Mouse (Mus musculus): ENCODE results near the gene Myo1b. TPM values are rescaled to one million over a fixed set of nuclear protein-coding genes. Genes with fewer than 3 reads are reported as not detected.
A peak's percentile ranks its signal among the peaks of the same experiment; 100 is the strongest.

Gene Myo1b
- total and polyA plus RNA-seq, 3 experiments = 0.07 TPM; not detected in 1

- H3K4me2 ChIP-seq (ENCODE audit: insufficient read depth, low read depth, poor library complexity, severe bottlenecking) = no peak overlapping the region
- H3K79me2 ChIP-seq (replicated peaks; ENCODE audit: control insufficient read depth, extremely low read depth, insufficient read depth, poor library complexity, severe bottlenecking) = no peaks in the 10 kb centered on the region
- dilution Hi-C loops (cut with MboI; ENCODE audit: extremely low pct_ligation_motif_present, extremely low pct_unique_long_range_greater_than_20kb, low sequenced_read_pairs) = no loop called here
- no peaks in the 10 kb centered on the region for H3K27me3 ChIP-seq (replicated peaks)
- no peak for DNase-seq (ENCODE audit: extremely low read depth)
- 0 out of 4 replicates have a peak, but pooled peaks cover 0 to 4% of the 10 kb centered on the region in 2 experiments for H3K4me1 ChIP-seq (ENCODE audit: control insufficient read depth in 1 of 2, insufficient read depth in 2 of 2)
- no peaks in the 10 kb centered on the region for H3K36me3 ChIP-seq (replicated peaks in 1 of 2; ENCODE audit: control insufficient read depth in 1 of 2, insufficient read depth in 1 of 2, low read length in 1 of 2)
- H3K9me3 ChIP-seq (replicated peaks; ENCODE audit: low read length) = no peaks in the 10 kb centered on the region
- no peak overlapping the region for H3K9ac ChIP-seq (ENCODE audit: insufficient read depth, low read depth)
- TF ChIP-seq USF2 (conservative IDR thresholded peaks at IDR 0.05; ENCODE audit: low read depth, low read length) (no peak), POLR2AphosphoS2 (IDR thresholded peaks at IDR 0.05; ENCODE audit: low read depth, low read length) (no peak), USF1 (IDR thresholded peaks at IDR 0.05; ENCODE audit: low read depth, low read length) (no peak), HCFC1 (IDR thresholded peaks at IDR 0.05; ENCODE audit: low read depth, low read length) (no peak), GABPA (IDR thresholded peaks at IDR 0.05; ENCODE audit: insufficient replicate concordance, low read depth, low read length) (no peak), MEF2A (IDR thresholded peaks at IDR 0.05; ENCODE audit: borderline replicate concordance, low read depth, low read length) (no peak), KAT2A (IDR thresholded peaks at IDR 0.05; ENCODE audit: insufficient replicate concordance, low read length) (no peak), JUN (IDR thresholded peaks at IDR 0.05; ENCODE audit: insufficient read depth, low read depth, low read length) (no peak)
- no peak overlapping the region for H3K27ac ChIP-seq (ENCODE audit: insufficient read depth, low read depth)
- no peak overlapping the region for H3K4me3 ChIP-seq (replicated peaks in 1 of 3; ENCODE audit: low read depth in 2 of 3, low read length in 2 of 3, poor library complexity in 1 of 3)
- in situ Hi-C loops (cut with MboI; ENCODE audit: low pct_ligation_motif_present, low pct_unique_long_range_greater_than_20kb, low sequenced_read_pairs) = no loop called here
These were observed 32.7 kb downstream of the Myo1b start for GRCm38 (mm10) chr1:51883211-51883610.

GRCm38 (mm10) chr1:51882752-51883151 lies 33.1 kb downstream of the Myo1b start:
- Histone ChIP-seq H3K79me2 (replicated peaks; ENCODE audit: control insufficient read depth, extremely low read depth, insufficient read depth, poor library complexity, severe bottlenecking) (no peaks in the 10 kb centered on the region), H3K9me3 (replicated peaks; ENCODE audit: low read length) (no peaks in the 10 kb centered on the region), H3K27ac (ENCODE audit: insufficient read depth, low read depth) (no peak overlapping the region), H3K4me3 (replicated peaks in 1 of 3; ENCODE audit: low read depth in 2 of 3, low read length in 2 of 3, poor library complexity in 1 of 3) (no peak overlapping the region), H3K36me3 (replicated peaks in 1 of 2; ENCODE audit: control insufficient read depth in 1 of 2, insufficient read depth in 1 of 2, low read length in 1 of 2) (no peaks in the 10 kb centered on the region), H3K4me2 (ENCODE audit: insufficient read depth, low read depth, poor library complexity, severe bottlenecking) (no peak overlapping the region), H3K4me1 (ENCODE audit: control insufficient read depth in 1 of 2, insufficient read depth in 2 of 2) (0 out of 4 replicates have a peak, but pooled peaks cover 0 to 4% of the 10 kb centered on the region in 2 experiments), H3K27me3 (replicated peaks) (no peaks in the 10 kb centered on the region), H3K9ac (ENCODE audit: insufficient read depth, low read depth) (no peak overlapping the region)
- in situ Hi-C loops (cut with MboI; ENCODE audit: low pct_ligation_motif_present, low pct_unique_long_range_greater_than_20kb, low sequenced_read_pairs) = no loop called here
- DNase-seq (ENCODE audit: extremely low read depth) = no peak
- 0 out of 2 replicates have a peak, but pooled peaks have one; percentile 9 for TF ChIP-seq EP300 (IDR thresholded peaks at IDR 0.05; ENCODE audit: low read length)
- no peak for TF ChIP-seq ZKSCAN1 (IDR thresholded peaks at IDR 0.05; ENCODE audit: borderline replicate concordance, low read depth, low read length)
- no peak for TF ChIP-seq JUND (conservative IDR thresholded peaks at IDR 0.05; ENCODE audit: low read depth, low read length)
- 0 out of 2 replicates have a peak, but pooled peaks have one; percentile 29 for TF ChIP-seq IRF4 (IDR thresholded peaks at IDR 0.05; ENCODE audit: low read depth, low read length)
- no peak for TF ChIP-seq MEF2A (IDR thresholded peaks at IDR 0.05; ENCODE audit: borderline replicate concordance, low read depth, low read length)
- dilution Hi-C loops (cut with MboI; ENCODE audit: extremely low pct_ligation_motif_present, extremely low pct_unique_long_range_greater_than_20kb, low sequenced_read_pairs) = no loop called here

All from CH12.LX (cell line).